Mouse (Mus musculus) embryo, embryonic 10 days (tissue): ENCODE measurements around the gene Ahdc1.

Experiments
- DNase-seq: peaks from one replicate; pipeline ENCODE4 v3.0.0-alpha.2; 2015; ENCODE audit warnings: low spot score

Ahdc1 gene

DNA sequence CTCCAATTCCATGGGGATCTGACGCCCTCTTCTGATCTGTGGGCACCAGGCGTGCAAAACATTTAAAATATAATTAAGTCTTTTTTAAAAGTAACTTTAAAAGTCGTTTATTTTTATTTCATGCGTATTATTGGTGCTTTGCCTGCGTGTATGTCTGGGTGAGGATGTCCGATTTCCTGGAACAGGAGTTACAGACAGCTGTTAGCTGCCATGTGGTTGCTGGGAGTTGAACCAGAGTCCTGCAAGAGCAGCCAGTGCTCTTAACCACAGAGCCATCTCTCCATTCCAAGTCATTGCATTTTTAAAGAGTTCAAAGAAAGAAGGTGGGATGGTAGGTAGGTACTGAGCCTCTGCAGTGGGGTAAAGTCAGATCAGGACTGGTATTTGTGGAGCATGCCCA lies 43.5 kb downstream of the Ahdc1 start:
- DNase-seq: no peak

DNA sequence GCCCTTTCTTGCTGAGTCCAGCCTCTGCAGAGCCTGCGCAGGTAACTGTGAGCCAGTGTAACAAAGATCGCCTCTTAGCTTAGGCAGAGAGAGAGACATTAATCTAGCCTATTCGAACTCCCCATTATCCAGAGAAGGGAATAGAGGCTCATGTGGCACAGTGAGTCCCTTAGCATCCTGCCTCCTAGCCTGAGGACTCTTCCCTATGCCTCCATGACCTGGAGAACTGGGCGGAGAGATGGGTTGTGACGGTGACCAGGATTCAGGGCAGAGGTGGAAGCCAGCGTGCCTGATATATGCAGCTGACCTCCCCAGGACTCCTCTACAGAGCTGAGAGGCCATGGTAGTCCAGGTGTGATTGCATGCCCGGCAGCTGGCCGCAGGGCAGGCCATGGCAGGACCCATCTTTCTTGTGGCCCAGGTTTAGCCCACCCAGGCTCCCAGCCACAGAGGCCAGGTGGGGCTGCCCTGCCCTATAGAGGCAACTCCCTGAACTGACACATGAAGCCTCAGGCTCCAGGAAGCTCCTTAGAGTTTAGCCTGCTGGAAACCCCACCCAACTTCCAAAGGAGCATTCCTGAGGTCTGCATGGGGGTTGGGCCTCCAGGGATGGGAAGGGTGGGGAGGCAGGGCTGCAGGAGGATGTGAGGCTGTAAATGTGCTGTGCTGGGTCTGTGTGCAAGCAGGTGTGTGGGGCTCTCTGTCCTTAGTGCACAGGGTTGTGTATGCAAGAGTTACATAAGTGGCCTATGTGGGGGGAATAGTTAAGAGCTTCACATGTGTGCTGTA lies 44.3 kb downstream of the Ahdc1 start:
- no peak for DNase-seq

DNA sequence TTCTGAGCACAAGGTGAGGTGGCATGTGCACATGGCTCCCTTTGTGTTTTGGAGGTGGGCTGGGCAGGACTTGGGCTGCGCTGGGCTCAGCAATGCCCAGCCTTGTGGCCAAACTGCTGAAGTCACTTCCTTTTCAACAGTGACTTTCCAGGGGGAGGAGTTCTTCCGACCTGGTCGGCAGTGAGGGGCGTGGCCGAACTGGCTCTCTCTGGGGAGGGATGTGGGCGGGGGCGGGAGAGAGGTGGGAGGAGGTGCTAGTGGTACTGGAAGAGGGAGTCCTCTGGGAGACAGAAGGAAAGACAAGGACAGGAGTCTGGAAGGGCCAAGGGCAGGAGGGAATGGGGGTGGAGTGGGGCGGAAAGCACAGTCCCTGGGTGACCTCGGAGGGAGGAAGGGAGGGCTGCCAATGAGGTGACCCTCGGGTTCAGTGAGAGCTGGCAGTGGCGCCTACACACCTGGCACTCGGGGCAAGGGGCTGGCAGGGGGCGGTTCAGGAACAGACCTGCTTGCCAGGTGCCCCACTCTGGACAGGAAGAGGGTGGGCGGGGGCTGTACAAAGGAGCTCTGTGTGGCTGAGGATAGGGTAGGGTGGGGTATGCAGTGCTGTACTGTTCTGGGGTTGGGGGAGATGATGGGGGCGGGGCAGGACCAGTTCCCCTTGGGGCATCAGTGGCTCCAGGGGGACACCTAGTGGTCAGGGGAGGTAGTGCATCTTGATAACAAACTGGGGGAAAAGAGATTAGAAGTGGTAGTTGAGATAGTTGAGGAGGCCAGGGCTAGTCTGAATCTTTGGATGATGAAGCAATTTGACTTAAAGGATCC lies 45.2 kb downstream of the Ahdc1 start:
- DNase-seq: peak; percentile 82

DNA sequence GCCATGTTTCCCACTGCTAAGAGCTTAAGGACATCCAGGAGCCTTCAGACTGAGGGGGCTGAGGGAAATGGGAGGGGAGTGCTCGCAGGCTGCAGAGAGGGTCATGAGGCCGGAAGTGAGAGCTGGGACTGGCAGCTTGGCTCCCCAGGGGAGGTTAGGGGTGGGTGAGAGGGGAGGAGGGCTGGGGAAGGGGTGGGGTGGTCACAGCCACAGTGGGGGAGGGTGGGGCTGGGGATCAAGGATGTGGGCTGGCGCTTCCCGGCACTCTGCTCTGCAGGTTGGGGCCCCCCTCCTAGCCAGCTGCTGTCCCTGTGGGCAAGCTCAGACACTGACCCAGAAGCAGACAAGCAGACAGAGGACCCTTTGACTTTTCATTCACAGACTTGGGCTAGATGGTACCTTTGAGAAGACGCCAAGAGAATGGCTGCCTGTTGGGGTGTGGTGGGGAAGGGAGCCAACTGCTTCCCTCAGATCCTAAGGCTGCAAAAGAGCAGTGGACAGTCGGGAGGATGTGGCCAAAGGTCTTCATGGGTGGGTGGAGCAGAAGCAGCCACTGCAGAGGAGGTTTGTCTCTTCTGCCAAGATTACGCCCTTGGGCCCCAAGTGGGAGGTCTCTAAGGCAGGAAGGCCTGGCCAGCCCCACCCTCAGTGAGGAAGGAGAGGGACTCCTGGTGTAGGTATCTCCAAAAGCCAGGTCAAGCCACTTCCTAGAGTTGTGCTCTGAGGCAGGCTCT lies 46.5 kb downstream of the Ahdc1 start:
- peak; percentile 64 for DNase-seq

DNA sequence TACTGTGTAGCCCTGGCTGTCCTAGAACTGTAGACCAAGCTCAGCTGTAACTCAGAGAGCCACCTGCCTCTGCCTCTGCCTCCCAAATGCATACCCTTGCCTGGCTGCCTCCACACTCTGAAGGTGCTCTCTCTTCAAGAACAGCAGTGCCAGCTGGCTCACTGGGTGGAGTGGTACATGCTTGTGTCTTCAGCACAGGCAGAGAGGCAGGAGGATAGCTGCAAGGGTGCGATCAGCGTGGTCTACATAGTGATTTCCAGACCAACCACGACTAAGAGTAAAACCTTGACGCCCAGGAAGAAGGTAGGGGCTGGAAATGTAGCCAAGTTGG lies 47.0 kb downstream of the Ahdc1 start:
- DNase-seq: no peak

DNA sequence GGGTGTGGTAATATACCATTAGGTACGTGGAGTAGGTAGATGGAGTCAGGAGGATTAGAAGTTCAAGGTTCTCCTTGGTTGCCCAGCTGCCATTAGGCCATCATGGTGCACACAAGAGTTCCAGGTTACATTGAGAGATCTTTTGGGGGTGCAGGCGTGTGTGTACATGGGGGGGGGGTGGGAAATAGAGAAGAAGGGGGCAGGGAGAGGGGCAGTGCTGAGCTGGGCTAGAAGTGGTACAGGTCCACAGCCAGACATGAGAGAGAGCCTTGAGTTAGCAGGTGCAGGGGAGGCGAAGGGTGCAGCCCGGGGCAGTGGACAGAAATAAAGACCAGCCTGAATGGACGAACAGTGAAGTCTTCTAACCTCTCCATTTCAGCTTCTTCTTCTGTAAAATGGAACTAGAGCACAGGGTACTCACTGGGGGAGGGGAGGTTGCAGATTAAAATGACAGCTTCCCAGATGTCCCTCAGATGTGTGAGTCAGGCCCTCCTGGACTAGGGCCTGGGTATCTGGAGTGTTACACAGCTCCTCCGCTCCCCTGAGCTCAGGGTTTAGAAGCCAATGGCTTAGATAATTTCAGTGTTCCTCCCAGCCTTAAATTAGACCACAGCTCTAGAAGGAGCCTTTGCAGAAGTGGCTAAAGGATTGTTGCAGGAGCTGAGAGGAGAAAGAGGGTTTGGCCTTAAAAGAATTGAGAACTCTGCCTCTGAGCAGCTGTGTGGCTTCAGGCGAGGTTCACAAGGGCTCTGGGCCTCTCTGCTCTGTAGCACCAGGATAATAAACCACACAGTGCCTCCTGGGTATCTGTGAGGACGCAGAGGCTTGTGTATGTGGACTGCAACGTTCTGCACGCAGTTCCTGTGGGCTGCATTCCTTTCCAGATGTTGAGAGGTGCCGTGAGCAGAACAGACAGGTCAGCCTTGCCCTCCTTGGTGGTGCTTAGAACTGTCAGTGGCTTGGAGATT lies 47.7 kb downstream of the Ahdc1 start:
- no peak for DNase-seq

DNA sequence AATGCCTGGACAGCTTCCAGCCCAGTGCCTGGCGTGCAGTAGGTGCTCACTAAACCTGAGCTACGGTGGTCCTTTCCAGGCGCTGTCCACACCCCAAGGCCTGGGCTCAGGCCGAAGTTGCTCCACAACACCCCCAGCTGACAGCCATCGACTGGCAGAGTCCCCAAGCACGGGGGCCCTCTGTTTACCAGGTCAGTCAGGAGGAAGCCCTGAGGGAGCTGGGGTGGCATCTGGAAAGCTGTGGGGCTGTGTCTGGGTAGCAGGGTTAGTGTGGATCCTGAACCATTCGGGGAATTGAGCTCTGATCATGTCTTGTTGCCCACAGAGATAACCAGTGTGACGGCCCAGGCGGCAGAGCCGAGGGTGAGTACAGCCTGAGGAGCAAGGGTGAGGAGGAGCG lies 49.6 kb downstream of the Ahdc1 start:
- no peak for DNase-seq

DNA sequence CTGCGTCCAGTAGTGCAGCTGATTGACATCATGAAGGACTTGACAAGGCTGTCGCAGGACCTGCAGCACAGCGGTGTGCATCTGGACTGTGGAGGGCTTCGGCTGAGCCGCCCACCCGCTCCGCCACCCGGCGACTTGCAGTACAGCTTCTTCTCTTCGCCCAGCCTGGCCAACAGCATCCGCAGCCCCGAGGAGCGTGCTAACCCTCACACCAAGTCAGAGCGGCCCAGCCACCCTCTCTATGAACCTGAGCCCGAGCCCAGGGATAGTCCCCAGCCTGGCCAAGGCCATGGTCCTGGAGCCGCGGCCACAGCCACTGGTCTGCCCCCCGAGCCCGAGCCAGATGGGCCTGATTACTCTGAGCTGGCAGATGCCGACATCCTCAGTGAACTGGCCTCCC lies 50.7 kb downstream of the Ahdc1 start:
- DNase-seq: no peak

DNA sequence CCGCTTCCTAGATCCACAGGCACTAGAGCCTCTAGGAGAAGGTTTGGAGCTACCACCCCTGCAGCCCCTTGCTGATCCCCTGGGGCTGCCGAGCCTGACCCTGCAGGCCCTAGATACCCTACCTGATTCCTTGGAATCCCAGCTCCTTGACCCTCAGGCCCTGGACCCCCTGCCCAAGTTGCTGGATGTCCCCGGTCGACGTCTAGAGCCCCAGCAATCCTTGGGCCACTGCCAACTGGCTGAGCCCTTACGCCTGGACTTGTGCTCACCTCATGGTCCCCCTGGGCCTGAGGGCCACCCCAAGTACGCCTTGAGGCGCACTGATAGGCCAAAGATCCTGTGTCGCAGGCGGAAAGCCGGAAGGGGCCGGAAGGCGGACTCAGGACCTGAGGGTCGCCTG lies 51.2 kb downstream of the Ahdc1 start:
- no peak for DNase-seq

DNA sequence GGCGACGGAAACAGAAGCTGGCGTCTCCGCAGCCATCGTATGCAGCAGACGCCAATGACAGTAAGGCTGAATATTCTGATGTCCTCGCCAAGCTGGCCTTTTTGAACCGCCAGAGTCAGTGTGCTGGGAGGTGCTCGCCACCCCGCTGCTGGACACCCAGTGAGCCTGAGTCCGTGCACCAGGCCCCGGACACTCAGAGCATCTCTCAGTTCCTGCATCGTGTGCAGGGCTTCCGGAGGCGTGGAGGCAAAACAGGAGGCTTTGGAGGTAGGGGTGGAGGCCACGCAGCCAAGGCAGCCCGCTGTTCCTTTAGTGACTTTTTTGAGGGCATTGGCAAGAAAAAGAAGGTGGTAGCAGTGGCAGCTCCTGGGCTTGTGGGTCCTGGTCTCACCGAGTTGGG lies 52.1 kb downstream of the Ahdc1 start:
- DNase-seq: no peak

DNA sequence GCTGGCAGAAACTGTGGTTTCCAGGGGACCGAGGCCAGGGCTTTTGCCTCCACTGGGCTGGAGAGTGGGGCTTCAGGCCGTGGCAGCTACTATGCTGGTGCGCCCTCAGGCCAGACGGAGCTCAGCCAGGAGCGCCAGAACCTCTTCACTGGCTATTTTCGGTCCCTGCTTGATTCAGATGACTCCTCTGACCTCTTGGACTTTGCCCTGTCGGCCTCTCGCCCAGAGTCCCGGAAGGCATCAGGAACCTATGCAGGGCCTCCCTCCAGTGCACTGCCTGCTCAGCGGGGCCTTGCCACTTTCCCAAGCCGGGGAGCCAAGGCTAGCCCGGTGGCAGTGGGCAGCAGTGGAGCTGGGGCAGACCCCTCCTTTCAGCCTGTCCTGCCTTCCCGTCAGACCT lies 52.7 kb downstream of the Ahdc1 start:
- no peak for DNase-seq

DNA sequence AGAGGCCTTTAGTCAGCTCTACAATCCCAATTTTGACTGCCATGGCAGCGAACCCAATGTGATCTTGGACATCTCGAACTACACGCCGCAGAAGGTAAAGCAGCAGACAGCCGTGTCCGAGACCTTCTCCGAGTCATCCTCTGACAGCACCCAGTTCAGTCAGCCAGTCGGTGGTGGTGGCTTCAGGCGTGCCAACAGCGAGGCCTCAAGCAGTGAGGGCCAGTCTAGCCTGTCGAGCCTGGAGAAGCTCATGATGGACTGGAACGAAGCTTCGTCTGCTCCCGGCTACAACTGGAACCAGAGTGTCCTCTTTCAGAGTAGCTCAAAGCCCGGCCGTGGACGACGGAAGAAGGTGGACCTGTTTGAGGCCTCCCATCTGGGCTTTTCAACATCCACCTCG lies 53.7 kb downstream of the Ahdc1 start:
- no peak for DNase-seq

DNA sequence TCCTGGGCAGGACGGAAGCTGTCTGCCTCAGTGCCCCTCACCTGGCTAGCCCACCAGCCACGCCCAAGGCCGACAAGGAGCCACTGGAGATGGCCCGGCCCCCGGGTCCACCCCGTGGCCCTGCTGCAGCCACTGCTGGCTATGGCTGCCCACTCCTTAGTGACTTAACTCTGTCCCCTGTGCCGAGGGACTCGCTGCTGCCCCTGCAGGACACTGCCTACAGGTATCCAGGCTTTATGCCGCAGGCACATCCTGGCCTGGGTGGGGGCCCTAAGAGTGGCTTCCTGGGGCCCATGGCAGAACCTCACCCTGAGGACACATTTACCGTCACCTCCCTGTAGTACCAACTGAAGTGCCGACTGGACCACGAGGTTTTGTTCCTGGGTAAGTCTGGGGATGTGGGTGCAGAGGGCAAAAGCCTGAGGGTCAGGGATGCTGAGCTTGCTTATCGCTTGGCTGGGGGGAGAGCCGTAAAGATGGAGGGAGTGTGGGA lies 54.9 kb downstream of the Ahdc1 start:
- DNase-seq: no peak

DNA sequence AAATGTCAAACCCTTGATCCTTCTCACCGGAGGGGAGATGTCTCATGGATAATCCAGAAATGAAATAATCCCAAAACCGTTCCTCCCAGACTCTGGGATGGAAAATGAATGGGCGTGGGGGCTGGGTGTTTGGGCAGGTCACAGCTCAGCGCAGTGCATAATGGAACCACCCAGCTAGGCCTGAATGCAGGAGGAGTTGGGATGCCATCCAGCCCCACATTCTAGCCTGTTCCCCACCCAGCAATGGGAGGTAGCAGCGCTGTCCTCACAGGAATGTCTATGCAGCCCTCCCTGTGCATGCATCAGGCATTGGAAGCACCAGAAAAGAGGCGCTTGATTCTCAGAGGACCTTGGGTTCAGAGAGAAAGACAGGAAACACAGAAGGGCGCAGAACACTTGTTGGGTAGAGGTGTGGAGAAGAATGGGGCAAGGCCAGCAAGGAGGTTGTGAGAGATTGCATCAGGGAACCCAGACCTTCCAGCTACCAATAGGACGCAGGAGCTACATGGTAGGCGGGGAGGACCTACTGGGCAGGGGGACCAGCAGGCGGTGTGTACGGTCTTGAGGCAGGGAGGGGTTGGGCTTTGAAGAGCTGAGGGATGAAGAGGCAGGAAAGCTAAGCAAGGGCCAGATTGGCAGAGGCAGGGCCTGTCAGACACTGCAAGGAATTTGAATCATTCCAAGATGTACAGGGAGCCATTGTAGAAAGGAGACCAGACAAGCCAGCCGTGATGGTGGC lies 57.5 kb downstream of the Ahdc1 start:
- no peak for DNase-seq

DNA sequence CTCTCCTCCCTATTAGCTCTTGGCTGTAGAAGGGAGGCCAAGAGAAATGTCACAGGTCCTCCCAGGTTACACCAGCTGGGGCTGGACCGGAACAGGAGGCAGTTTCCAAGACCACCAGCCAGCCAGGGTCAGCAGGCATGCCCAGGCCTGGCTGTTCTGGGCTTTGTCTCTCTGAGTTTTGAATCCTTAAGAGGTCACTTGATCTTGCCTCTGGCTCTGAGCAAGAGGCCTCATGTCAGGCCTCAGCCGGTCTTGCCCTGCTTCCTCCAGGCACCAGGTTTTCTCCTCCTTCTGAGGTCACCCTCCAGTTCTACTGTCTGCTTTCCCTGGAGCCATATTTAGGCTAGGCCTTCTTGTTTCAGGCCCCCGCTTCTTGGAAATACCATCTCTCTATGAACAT lies 59.3 kb downstream of the Ahdc1 start:
- DNase-seq: no peak

DNA sequence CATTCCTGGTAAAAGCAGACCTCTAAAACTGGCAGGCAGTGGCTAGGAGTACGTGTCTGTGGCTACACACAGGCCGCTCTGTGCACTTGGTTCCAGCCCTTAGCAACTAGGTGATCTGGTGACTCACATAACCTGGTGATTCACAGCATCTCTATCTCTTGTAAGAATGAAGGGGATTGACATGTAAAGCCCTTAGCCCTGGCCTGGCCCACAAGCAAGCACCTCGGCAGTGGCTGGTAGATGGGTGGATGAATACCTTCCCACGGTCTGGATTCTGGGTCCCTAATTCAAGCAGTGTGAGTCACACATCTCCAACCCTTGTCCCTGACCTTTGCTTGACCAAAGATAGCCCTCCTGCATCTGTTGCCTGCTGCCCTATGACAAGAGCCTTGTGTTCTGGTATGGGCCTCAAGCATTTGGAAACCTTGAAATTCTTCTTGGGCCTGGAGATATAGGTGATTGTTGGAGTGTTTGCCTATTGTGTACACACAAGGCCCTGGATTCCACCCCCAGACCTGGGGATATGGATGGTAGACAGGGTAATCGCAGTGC lies 59.8 kb downstream of the Ahdc1 start:
- DNase-seq: no peak

DNA sequence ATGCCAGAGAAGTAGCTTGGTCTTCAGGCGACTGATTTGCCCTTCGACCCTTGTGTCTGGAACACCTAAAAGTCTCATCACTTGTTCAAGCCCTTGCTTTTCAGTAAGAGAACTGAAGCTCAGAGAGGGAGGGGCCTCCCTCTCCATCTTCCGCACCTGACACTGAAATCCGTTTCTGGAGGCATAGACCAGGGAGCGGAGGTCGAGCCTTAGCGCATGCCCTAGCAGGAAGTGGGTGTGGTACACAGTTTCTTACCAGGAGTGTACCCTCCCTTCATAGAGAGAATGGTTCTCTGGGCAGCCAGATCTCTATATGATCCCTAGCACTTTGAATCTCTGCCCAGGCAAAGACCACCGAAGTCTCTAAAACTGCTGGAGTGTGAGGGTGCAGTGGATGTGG lies 62.1 kb downstream of the Ahdc1 start:
- DNase-seq: no peak

DNA sequence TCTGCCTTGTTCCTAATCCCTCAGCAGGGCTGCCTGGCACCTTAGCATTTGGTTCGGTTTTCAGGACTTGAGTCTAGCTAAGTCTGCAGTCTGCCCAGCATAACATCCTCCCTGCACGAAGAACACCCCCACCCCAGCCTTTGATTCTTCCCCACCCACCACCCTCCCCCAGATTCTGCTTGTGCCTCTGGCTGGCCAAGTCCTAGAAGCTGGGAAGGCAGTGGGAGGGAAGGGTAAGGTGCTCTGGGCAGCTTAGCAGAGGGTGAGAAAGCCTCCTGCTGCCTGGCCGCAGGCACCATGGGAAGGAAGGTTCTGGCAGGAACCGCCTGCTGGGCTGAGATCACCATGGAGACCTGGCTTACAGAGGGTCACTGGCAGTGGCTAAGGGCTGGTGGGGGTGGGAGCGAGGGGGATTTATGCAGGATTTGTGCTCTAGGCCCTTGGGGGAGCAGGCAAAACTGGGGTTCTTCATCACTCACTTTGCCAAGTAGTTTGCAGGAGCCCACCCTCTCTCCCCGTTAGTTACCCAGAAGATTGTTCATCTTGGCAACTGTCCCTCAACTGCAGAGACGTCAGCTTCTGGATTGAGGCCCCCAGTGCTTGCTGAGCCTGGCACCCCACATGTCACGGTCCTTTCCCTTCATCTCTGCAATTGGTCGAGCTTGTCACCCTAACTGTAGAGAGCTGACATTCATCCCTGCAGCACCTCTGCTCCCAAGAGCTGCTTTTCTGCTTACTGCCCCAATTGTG lies 63.2 kb downstream of the Ahdc1 start:
- DNase-seq: no peak

DNA sequence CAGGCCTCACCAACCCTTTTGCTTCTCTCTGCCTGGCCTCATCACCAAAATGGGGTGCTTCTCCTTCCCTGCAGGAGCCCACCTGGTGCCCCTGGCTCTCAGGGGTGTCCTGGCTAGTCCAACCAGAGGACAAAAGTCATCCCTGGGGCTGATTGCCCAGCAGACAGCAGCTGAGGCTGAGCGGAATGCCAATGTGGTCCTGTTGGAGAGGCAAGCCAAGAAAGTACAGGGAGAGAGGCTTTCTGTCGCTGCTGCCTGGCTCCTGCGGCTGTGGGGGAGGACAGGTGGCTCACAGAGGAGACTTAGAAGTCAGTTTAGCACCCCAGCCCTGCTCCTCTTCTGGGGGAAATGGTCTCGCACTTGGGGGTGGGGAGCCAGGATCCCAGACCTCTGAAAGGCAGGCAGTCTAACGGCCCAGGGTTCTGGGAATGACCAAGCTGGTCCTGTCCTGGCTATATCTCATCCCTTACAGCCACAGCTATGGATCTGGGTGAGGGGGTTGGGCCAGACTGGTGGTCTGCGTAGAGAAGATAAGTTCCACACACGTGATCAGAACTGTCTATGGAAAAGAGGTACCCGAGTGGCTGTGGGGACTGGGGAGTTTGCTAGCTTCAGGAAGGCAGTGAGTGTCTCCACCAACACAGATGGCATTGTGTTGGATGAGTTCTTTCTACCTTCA lies 64.0 kb downstream of the Ahdc1 start:
- no peak for DNase-seq
